Mouse (Mus musculus): ENCODE data around the gene Hmgcs1. TPM values are rescaled to one million over a fixed set of nuclear protein-coding genes. Genes with fewer than 3 reads are reported as not detected.
"Not testable (repeated sequence)": the region's sequence is repeated elsewhere in the genome, so short reads cannot be mapped to it uniquely, and the experiment has no call there.

Gene Hmgcs1
- 342 and 383 TPM in 2 replicates for polyA plus RNA-seq (2016; fragmentation: Nextera tagmentation; extraction: Ambion mirVana)

DNA sequence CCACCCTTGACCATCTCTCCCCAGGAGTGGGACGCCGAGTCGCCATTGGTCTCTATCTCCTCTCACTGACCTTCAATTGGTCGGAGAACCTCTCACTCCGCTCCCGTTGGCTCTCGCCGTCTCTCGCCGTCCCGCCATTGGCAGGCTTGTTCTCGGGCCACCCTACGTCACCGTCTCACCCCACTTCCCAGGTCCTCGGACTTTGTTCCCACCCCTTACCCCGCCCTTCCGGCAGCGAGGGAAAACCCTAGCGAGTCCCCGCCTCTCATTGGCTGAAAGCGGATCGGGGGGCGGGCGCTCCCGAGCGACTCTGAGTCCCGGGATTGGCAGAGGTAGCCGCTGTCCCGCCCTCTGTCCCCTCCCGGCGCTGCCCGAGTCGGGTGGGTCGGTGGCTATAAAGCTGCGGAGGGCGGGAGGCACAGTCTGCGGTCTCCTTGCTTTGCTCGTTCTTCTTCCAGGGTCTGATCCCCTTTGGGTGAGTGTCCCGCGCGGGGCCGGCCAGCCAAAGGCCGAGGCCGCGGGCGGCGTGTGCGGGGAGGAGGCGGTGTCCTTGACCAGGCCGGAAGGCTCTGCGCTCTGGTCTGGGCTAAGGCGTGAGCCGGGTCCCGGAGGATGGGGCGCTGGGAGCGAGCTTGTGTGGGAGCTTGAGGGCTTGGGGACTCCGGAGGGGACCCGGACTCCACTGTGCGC, at the start of gene Hmgcs1:
Gene Hmgcs1 (plus strand): TSS at position 341 of the 690 bp plus-strand sequence.
- H3K4me3 ChIP-seq = peak within 1 kb of the TSS; percentile 97
- peaks cover 43% of the 10 kb centered on the region for H3K4me1 ChIP-seq (replicated peaks)
- under 1% methylated on average over 59 of the region's 59 CpGs for WGBS
- H3K27me3 ChIP-seq (ENCODE audit: insufficient read depth, poor library complexity, severe bottlenecking) = no peaks in the 10 kb centered on the region
- H3K27ac ChIP-seq = peak within 1 kb of the TSS; percentile 99
- H3K36me3 ChIP-seq = peaks cover 24% of the 10 kb centered on the region
- H3K9me3 ChIP-seq = no peaks in the 10 kb centered on the region
- DNase-seq (ENCODE audit: low spot score) = peak; percentile 100

DNA sequence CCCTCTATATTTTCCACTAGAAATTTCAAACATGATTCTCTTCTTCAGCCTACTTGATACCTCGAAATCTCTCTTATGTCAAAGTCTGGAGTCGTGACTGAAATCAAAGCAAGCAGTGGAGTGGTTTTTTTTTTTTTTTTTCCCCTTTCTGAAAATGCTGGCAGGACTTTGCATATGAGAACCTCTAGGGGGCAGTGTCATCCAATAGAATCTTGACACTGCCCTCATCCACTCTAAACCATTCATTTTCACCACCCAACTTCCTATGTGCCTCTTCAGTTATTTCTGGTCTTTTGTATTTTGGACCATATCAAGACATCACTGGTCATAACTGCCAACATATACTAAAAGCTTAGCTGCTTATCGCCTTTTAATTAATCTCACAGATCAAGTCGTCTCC, 49.7 kb upstream of the Hmgcs1 start:
- H3K27me3 ChIP-seq (ENCODE audit: insufficient read depth, poor library complexity, severe bottlenecking) = no peaks in the 10 kb centered on the region
- H3K27ac ChIP-seq = no peak overlapping the region
- no peak overlapping the region for H3K4me3 ChIP-seq
- DNase-seq (ENCODE audit: low spot score) = no peak
- WGBS = 49% methylated on average over 4 of the region's 4 CpGs
- H3K4me1 ChIP-seq (replicated peaks) = no peaks in the 10 kb centered on the region
- no peaks in the 10 kb centered on the region for H3K36me3 ChIP-seq
- H3K9me3 ChIP-seq = no peaks in the 10 kb centered on the region

GRCm38 (mm10) chr13:119641145-119641544, 49.0 kb upstream of the Hmgcs1 start:
- Histone ChIP-seq H3K36me3 (no peaks in the 10 kb centered on the region), H3K27ac (no peak overlapping the region), H3K27me3 (ENCODE audit: insufficient read depth, poor library complexity, severe bottlenecking) (no peaks in the 10 kb centered on the region), H3K9me3 (no peaks in the 10 kb centered on the region), H3K4me3 (no peak overlapping the region), H3K4me1 (replicated peaks) (no peaks in the 10 kb centered on the region)
- DNase-seq (ENCODE audit: low spot score) = no peak
- WGBS = 83% methylated on average over 7 of the region's 7 CpGs

GRCm38 (mm10) chr13:119644769-119645168, 45.4 kb upstream of the Hmgcs1 start:
- no peak overlapping the region for H3K27ac ChIP-seq
- no peaks in the 10 kb centered on the region for H3K4me1 ChIP-seq (replicated peaks)
- WGBS = 66% methylated on average over 5 of the region's 5 CpGs
- no peak for DNase-seq (ENCODE audit: low spot score)
- no peaks in the 10 kb centered on the region for H3K36me3 ChIP-seq
- H3K9me3 ChIP-seq = no peaks in the 10 kb centered on the region
- H3K27me3 ChIP-seq (ENCODE audit: insufficient read depth, poor library complexity, severe bottlenecking) = no peaks in the 10 kb centered on the region
- no peak overlapping the region for H3K4me3 ChIP-seq

DNA sequence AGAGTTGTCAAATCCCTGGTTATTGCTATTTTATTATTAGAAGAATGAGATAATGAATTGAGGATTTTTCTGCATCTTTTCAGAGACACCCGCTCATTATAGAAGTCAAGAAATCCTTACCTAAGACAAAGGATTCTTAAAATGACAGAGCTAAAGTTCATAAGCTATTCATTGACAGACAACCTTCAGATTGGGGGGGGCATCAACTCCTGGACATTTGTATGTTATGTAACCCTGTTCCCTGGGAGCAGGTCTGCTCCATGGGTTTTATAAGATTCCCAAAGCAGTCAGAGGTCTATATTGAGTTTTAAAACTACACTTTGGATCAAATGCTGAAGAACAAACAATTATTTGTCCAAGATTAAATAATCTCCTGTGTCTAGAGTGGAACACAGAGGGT, 43.7 kb upstream of the Hmgcs1 start:
- no peaks in the 10 kb centered on the region for H3K4me1 ChIP-seq (replicated peaks)
- no peak for DNase-seq (ENCODE audit: low spot score)
- no peaks in the 10 kb centered on the region for H3K27me3 ChIP-seq (ENCODE audit: insufficient read depth, poor library complexity, severe bottlenecking)
- no peak overlapping the region for H3K4me3 ChIP-seq
- no peak overlapping the region for H3K27ac ChIP-seq
- 91% methylated on average over 1 of the region's 1 CpGs for WGBS
- H3K36me3 ChIP-seq = no peaks in the 10 kb centered on the region
- no peaks in the 10 kb centered on the region for H3K9me3 ChIP-seq

DNA sequence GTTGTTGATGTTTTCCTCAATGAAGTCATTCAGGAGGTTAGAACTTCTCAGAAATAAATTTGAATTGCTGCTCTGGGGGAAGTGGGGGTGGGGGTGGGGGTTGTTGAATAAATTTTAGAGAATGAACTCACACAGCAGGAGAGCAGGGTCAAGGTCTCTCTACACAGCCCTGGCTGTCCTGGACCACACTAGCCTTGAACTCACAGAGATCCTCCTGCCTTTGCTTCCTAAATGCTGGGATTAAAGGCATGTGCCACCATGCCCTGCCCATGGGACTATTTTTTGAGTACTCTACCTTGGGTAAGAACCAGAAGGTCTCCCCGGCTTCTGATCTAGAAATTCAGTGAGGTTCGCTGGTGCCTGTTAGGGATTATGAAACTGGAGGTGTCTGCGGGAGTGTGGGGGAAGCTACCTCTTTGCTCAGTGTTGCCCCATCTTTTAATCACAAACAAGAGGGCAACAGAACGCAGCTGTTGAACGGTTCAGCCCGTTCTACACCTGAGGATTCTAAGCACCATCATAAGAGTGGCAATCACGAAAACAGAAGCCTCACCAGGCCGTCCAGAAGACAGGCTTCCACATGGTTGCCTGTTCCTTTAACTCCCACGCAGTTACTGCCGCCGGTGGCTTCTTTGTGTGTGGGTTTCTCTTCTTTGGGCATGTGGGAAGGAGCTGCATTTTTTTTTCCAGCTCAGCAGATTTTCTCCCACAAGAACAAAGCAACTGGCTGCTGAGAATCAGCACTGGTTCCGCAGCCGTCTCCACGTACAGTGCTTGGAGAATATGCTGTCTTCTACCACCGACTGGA, 41.1 kb upstream of the Hmgcs1 start:
- H3K36me3 ChIP-seq = no peaks in the 10 kb centered on the region
- H3K4me1 ChIP-seq (replicated peaks) = no peaks in the 10 kb centered on the region
- 66% methylated on average over 15 of the region's 15 CpGs for WGBS
- H3K27ac ChIP-seq = no peak overlapping the region; the same call in 1 of the 2 replicates
- no peak overlapping the region for H3K4me3 ChIP-seq
- no peak for DNase-seq (ENCODE audit: low spot score)
- no peaks in the 10 kb centered on the region for H3K9me3 ChIP-seq
- no peaks in the 10 kb centered on the region for H3K27me3 ChIP-seq (ENCODE audit: insufficient read depth, poor library complexity, severe bottlenecking)

DNA sequence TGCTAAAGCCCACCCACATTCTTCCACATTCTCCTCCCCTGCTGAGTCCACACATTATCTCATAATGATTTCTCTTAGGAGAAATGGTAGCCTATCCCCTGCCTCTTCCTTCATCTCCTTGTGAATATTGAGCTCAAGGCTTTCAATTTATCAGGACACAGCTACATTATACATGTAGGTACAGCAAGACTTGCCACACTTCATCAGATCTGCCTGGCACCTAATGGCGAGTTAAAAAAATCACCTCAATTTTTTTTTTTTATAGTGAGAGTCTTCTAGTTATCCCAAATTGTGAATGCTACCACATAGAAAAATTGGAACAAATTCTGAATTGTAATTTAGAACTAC, 40.5 kb upstream of the Hmgcs1 start:
- no peaks in the 10 kb centered on the region for H3K36me3 ChIP-seq
- DNase-seq (ENCODE audit: low spot score) = no peak
- H3K4me1 ChIP-seq (replicated peaks) = no peaks in the 10 kb centered on the region
- WGBS = 81% methylated on average over 1 of the region's 1 CpGs
- no peak overlapping the region for H3K4me3 ChIP-seq
- H3K9me3 ChIP-seq = no peaks in the 10 kb centered on the region
- no peaks in the 10 kb centered on the region for H3K27me3 ChIP-seq (ENCODE audit: insufficient read depth, poor library complexity, severe bottlenecking)
- no peak overlapping the region; the same call in 1 of the 2 replicates for H3K27ac ChIP-seq

DNA sequence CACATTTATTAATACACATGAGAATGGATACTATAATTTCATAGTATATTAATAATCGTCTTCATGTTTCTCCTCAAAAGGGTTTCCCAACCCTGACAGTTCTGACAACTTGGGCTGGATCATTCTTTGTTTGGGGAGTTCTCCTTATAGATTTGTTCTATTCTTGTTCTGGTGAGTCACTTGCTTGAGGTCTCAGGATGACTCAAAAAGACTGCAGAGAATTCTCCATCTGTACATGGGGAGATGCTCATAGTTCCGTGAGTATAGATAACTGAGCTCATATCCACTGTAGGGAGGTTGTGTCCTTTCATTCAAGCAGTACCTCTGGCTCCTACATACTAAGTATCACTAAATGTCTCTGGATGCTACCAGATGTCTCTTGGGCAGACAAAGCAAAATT, 35.4 kb upstream of the Hmgcs1 start:
- Histone ChIP-seq H3K27ac (no peak overlapping the region), H3K4me1 (replicated peaks) (no peaks in the 10 kb centered on the region), H3K9me3 (0 out of 2 replicates have a peak, but pooled peaks cover 4% of the 10 kb centered on the region), H3K27me3 (ENCODE audit: insufficient read depth, poor library complexity, severe bottlenecking) (no peaks in the 10 kb centered on the region), H3K4me3 (no peak overlapping the region), H3K36me3 (no peaks in the 10 kb centered on the region)
- 95% methylated on average over 2 of the region's 2 CpGs for WGBS
- no peak for DNase-seq (ENCODE audit: low spot score)

DNA sequence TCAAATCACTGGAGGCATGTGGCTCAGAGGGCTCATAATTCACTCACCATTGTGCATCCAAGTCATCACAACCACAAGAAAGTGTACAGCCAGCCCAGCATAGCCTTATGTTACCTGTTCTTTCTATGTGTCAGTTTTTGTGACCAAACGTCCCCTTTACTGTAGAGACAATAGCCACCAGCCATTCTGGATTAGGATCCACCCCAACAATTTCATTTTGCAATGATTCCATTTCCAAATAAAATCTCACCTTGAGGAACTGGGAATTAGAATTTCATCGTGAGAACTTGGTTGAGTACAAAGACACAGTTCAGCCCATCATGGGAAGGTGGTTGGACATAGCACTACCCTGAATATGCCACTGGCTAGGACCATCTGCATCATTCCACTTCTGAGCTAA, 33.9 kb upstream of the Hmgcs1 start:
- H3K4me1 ChIP-seq (replicated peaks) = no peaks in the 10 kb centered on the region
- 0 out of 2 replicates have a peak, but pooled peaks cover 4% of the 10 kb centered on the region for H3K9me3 ChIP-seq
- 78% methylated on average over 2 of the region's 2 CpGs for WGBS
- no peaks in the 10 kb centered on the region for H3K27me3 ChIP-seq (ENCODE audit: insufficient read depth, poor library complexity, severe bottlenecking)
- H3K36me3 ChIP-seq = no peaks in the 10 kb centered on the region
- H3K4me3 ChIP-seq = no peak overlapping the region
- DNase-seq (ENCODE audit: low spot score) = no peak
- H3K27ac ChIP-seq = no peak overlapping the region

GRCm38 (mm10) chr13:119656846-119657416, 33.2 kb upstream of the Hmgcs1 start:
- H3K27ac ChIP-seq = no peak overlapping the region
- H3K27me3 ChIP-seq (ENCODE audit: insufficient read depth, poor library complexity, severe bottlenecking) = no peaks in the 10 kb centered on the region
- no peaks in the 10 kb centered on the region for H3K36me3 ChIP-seq
- no peak overlapping the region for H3K4me3 ChIP-seq
- WGBS = 87% methylated on average over 6 of the region's 6 CpGs
- DNase-seq (ENCODE audit: low spot score) = no peak
- H3K9me3 ChIP-seq = 0 out of 2 replicates have a peak, but pooled peaks cover 4% of the 10 kb centered on the region
- H3K4me1 ChIP-seq (replicated peaks) = no peaks in the 10 kb centered on the region

GRCm38 (mm10) chr13:119661420-119661819, 28.8 kb upstream of the Hmgcs1 start:
- H3K27me3 ChIP-seq (ENCODE audit: insufficient read depth, poor library complexity, severe bottlenecking); H3K36me3 ChIP-seq; H3K4me3 ChIP-seq; DNase-seq (ENCODE audit: low spot score); H3K4me1 ChIP-seq (replicated peaks); H3K27ac ChIP-seq; H3K9me3 ChIP-seq: not testable (repeated sequence)
- WGBS = 77% methylated on average over 7 of the region's 9 CpGs

DNA sequence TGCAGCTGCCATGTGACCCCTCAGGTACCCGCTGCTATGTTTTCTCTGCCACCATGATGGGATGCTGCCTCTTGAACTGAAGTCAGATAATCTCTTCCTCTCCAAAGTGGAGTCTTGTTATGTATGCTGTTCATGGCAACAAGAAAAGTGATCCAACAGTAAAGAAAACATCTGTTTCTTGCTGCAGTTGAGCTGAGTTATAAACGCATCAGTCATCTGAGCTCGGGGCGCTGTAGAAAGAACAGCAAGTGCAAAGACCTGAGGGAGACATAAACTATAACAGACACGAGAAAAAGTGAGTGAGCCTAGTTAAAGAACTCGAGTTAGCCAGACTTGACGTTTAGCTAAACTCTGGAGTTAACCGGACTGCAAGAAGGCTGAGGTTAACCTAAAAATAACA, 11.4 kb upstream of the Hmgcs1 start:
- no peak overlapping the region for H3K4me3 ChIP-seq
- DNase-seq (ENCODE audit: low spot score) = no peak
- no peaks in the 10 kb centered on the region for H3K27me3 ChIP-seq (ENCODE audit: insufficient read depth, poor library complexity, severe bottlenecking)
- H3K27ac ChIP-seq = no peak overlapping the region
- 86% methylated on average over 8 of the region's 8 CpGs for WGBS
- H3K36me3 ChIP-seq = no peaks in the 10 kb centered on the region
- no peaks in the 10 kb centered on the region for H3K4me1 ChIP-seq (replicated peaks)
- H3K9me3 ChIP-seq = 0 out of 2 replicates have a peak, but pooled peaks cover 4% of the 10 kb centered on the region

DNA sequence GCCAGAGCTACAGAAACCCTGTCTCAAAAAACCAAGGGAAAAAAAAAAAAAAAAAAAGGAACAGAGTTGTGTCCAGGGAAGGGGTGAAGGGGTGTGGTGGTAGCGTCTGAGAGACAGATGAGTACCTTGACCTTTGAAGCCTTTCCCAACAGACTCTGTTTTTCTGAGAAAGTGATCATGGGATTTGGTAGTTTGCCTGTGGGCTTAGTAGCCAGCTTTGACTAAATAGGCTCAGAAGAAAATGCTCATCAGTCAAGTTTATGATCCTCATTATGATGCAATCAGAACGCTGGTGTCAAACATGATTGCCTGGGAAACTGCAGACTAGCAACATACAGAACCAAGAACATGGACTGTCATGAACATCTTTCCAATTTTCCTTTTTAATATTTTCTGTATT, 10.5 kb upstream of the Hmgcs1 start:
- H3K36me3 ChIP-seq = no peaks in the 10 kb centered on the region
- H3K27ac ChIP-seq = no peak overlapping the region
- H3K4me3 ChIP-seq = no peak overlapping the region
- H3K9me3 ChIP-seq = no peaks in the 10 kb centered on the region
- H3K27me3 ChIP-seq (ENCODE audit: insufficient read depth, poor library complexity, severe bottlenecking) = no peaks in the 10 kb centered on the region
- 76% methylated on average over 2 of the region's 2 CpGs for WGBS
- no peak for DNase-seq (ENCODE audit: low spot score)
- H3K4me1 ChIP-seq (replicated peaks) = no peaks in the 10 kb centered on the region
